Mouse (Mus musculus) CH12.LX (cell line): ENCODE data around the gene Gdi2.
A peak's percentile ranks its signal among the peaks of the same experiment; 100 is the strongest.

ENCODE experiments used
- CTCF ChIP-seq, 2 experiments: IDR thresholded peaks in 1 of 2; conservative IDR thresholded peaks in 1 of 2; 2 replicates each; pipeline ENCODE4 v1.5.1; 2011 to 2012; ENCODE audit warnings: low read depth in 2 of 2, low read length in 2 of 2, improper control_type of control experiment in 1 of 2, inconsistent platforms in 1 of 2, mild to moderate bottlenecking in 1 of 2, moderate library complexity in 1 of 2
- HCFC1 ChIP-seq: IDR thresholded peaks from 2 replicates; pipeline ENCODE4 v1.6.1; 2012; ENCODE audit warnings: low read depth, mild to moderate bottlenecking, inconsistent platforms, low read length, improper control_type of control experiment
- MAX ChIP-seq: IDR thresholded peaks from 2 replicates; pipeline ENCODE4 v1.6.1; 2011; ENCODE audit warnings: low read length, improper control_type of control experiment
- MAZ ChIP-seq: IDR thresholded peaks from 2 replicates; pipeline ENCODE4 v1.6.1; 2012; ENCODE audit warnings: low read depth, mild to moderate bottlenecking, inconsistent platforms, low read length, improper control_type of control experiment, moderate library complexity
- MEF2A ChIP-seq: IDR thresholded peaks from 2 replicates; pipeline ENCODE4 v1.6.1; 2014; ENCODE audit warnings: low read depth, mild to moderate bottlenecking, inconsistent platforms, low read length, improper control_type of control experiment, borderline replicate concordance
- PAX5 ChIP-seq: IDR thresholded peaks from 2 replicates; pipeline ENCODE4 v1.6.1; 2012; ENCODE audit warnings: low read length, inconsistent platforms, mixed read lengths
- POLR2A ChIP-seq: IDR thresholded peaks from 2 replicates; pipeline ENCODE4 v1.6.1; 2011; ENCODE audit warnings: low read depth, mild to moderate bottlenecking, improper control_type of control experiment, low read length
- POLR2AphosphoS2 ChIP-seq: IDR thresholded peaks from 2 replicates; pipeline ENCODE4 v1.6.1; 2011; ENCODE audit warnings: low read depth, low read length, improper control_type of control experiment
- SIN3A ChIP-seq: IDR thresholded peaks from 2 replicates; pipeline ENCODE4 v1.6.1; 2012; ENCODE audit warnings: low read length, improper control_type of control experiment, inconsistent platforms

- TF ChIP-seq POLR2A = no peak; the same call in 1 of the 2 replicates
- no peak for TF ChIP-seq PAX5
- TF ChIP-seq SIN3A = peak; percentile 81
- no peak for TF ChIP-seq POLR2AphosphoS2
- peak; percentile 80; the same call in 1 of the 2 replicates for TF ChIP-seq MAX
- peak; percentile 36; the same call in 1 of the 2 replicates for TF ChIP-seq HCFC1
- peak; percentile 74 for TF ChIP-seq MEF2A
- no peak for TF ChIP-seq MAZ
- no peak for TF ChIP-seq CTCF (conservative IDR thresholded peaks at IDR 0.05 in 1 of 2, IDR thresholded peaks at IDR 0.05 in 1 of 2; ENCODE audit: low read depth in 2 of 2, low read length in 2 of 2)
These were observed 11.5 kb upstream of the Gdi2 start for GRCm38 (mm10) chr13:3526328-3526727.
